Mouse (Mus musculus) lung, embryonic 16.5 days (tissue): ENCODE results near the gene Scp2. TPM values are rescaled to one million over a fixed set of nuclear protein-coding genes. Genes with fewer than 3 reads are reported as not detected.
"Not testable (repeated sequence)": the region's sequence is repeated elsewhere in the genome, so short reads cannot be mapped to it uniquely, and the experiment has no call there.

ENCODE experiments used
- ATAC-seq: fragments of 200-750 bp; cut with Nextera tagmentation; 2 replicates; pipeline ENCODE4 v1.8.0; 2017; ENCODE audit warnings: low read depth, mild to moderate bottlenecking, moderate library complexity
- H3K27ac ChIP-seq: fragments of 300-500 bp; sonication (generic); 2 replicates; pipeline ENCODE4 v1.5.1; 2014; ENCODE audit warnings: mild to moderate bottlenecking, control low read depth, low read length
- H3K27me3 ChIP-seq: fragments of 300-500 bp; sonication (generic); 2 replicates; pipeline ENCODE4 v1.6.1; 2014; ENCODE audit warnings: low read depth, low read length, mixed read lengths; ENCODE audit not compliant: control insufficient read depth, insufficient read depth
- H3K36me3 ChIP-seq: fragments of 300-500 bp; sonication (generic); 2 replicates; pipeline ENCODE4 v1.6.1; 2014; ENCODE audit warnings: low read length; ENCODE audit not compliant: control insufficient read depth, insufficient read depth
- H3K4me1 ChIP-seq: fragments of 300-500 bp; sonication (generic); replicated peaks from 2 replicates; pipeline ENCODE4 v1.6.1; 2014; ENCODE audit warnings: low read length, mixed read lengths; ENCODE audit not compliant: control insufficient read depth, insufficient read depth
- H3K4me2 ChIP-seq: fragments of 300-500 bp; sonication (generic); 2 replicates; pipeline ENCODE4 v1.6.1; 2014; ENCODE audit warnings: low read depth, low read length, control low read depth
- H3K4me3 ChIP-seq: fragments of 300-500 bp; sonication (generic); 2 replicates; pipeline ENCODE4 v1.5.1; 2014; ENCODE audit warnings: mild to moderate bottlenecking, low read length, control low read depth
- H3K9ac ChIP-seq: fragments of 300-500 bp; sonication (generic); 2 replicates; pipeline ENCODE4 v1.6.1; 2014; ENCODE audit warnings: low read length, control low read depth
- H3K9me3 ChIP-seq: fragments of 300-500 bp; sonication (generic); 2 replicates; pipeline ENCODE4 v1.6.1; 2016; ENCODE audit warnings: low read length; ENCODE audit not compliant: control insufficient read depth
- WGBS: fragments of 180-500 bp; shearing (Covaris S2); extraction: QIAGEN DNeasy Blood & Tissue Kit; methylation state at CpG from one replicate; pipeline ENCODE4 v1.1.7; 2014; 5-methylcytosine and 5-hydroxymethylcytosine counted together
- polyA plus RNA-seq: library from polyadenylated mRNA; unstranded; fragments of >200 nt; fragmentation: Nextera tagmentation; extraction: Ambion mirVana; gene quantifications from 2 replicates; pipeline ENCODE4 v1.2.1, GENCODE M21; 2015

Scp2 gene
- polyA plus RNA-seq: 326 and 342 TPM in 2 replicates

DNA sequence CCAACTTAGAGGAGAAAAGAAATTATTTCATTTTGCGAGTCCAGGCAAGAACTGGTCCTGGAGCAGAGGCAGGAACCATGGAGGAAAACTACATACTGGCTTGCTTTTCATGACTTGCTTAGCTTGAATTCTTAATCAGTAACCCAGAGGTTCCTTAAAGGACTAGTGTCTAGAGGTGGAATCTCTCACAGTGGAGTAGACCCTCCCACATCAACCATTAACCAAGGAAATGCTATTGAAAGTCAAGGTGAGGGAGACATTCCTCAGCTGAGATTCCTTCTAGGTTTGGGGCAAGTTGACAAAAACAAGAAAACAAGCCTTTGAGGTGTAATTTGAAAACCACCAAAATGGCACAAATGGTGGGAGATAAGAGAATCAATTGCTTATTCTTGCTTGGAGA lies at the start of gene Scp2:
Gene Scp2, minus strand, starts transcription at position 119 of the 400 bp plus-strand sequence.
- Histone ChIP-seq H3K27ac (no peak within 1 kb of the TSS), H3K36me3 (no peaks in the 10 kb centered on the region), H3K4me2 (no peak within 1 kb of the TSS), H3K4me1 (no peaks in the 10 kb centered on the region), H3K9ac (no peak within 1 kb of the TSS), H3K27me3 (no peaks in the 10 kb centered on the region), H3K4me3 (no peak within 1 kb of the TSS), H3K9me3 (no peaks in the 10 kb centered on the region)
- 73% methylated on average over 1 of the region's 1 CpGs for WGBS
- ATAC-seq: no peak

DNA sequence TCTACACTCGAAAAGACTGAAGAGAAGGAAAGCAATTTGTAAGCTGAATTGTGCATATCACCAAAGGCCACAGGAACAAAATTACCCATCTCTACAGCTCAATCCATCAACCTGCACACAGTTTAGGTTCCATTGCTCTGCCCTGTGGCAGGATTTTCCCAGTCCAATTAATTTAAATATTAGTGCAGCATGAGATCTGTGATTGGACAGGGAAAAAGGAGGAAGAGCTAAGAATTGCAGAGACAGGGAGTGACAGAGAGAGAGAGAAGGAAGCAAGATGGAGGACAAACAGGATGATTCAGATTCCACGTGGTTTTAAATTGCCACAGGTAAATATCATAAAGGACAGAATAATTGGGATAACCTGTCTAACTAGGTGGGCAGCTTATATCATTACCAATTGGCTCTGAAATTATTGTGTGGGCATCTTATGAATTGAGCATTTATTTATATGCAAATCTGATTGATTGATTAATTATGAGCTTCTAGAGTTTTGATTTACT lies 48.1 kb upstream of the Scp2 start:
- Histone ChIP-seq H3K36me3 (no peaks in the 10 kb centered on the region), H3K27me3 (no peaks in the 10 kb centered on the region), H3K9me3 (no peaks in the 10 kb centered on the region), H3K27ac (no peak overlapping the region), H3K4me3 (no peak overlapping the region), H3K9ac (no peak overlapping the region), H3K4me2 (no peak overlapping the region), H3K4me1 (no peaks in the 10 kb centered on the region)
- no peak for ATAC-seq
- WGBS: 53% methylated on average over 2 of the region's 2 CpGs

DNA sequence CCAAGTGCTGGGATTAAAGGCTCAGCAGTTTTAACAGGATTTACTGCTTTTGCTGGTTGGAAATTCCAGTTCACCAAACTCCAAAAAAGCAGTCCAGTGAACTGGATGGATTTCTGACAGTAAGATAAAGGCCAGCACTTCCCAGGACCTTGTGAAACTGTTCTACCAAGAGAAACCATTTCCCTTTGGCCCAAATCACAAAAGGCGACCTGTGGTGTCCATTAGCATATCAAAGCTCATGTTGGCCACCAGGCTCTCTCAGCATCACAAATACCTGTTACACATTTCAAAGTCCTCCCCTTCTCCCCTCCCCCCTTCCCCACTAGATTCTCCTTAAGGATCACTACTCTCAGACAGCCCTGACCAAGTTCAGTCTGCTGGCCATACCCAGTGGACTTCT lies 37.5 kb upstream of the Scp2 start:
- Histone ChIP-seq H3K4me1 (no peaks in the 10 kb centered on the region), H3K4me2 (no peak overlapping the region), H3K9ac (no peak overlapping the region), H3K4me3 (no peak overlapping the region), H3K36me3 (peaks cover 1% of the 10 kb centered on the region; the same call in 1 of the 2 replicates), H3K9me3 (no peaks in the 10 kb centered on the region), H3K27ac (no peak overlapping the region), H3K27me3 (no peaks in the 10 kb centered on the region)
- WGBS: 55% methylated on average over 1 of the region's 1 CpGs
- no peak for ATAC-seq

DNA sequence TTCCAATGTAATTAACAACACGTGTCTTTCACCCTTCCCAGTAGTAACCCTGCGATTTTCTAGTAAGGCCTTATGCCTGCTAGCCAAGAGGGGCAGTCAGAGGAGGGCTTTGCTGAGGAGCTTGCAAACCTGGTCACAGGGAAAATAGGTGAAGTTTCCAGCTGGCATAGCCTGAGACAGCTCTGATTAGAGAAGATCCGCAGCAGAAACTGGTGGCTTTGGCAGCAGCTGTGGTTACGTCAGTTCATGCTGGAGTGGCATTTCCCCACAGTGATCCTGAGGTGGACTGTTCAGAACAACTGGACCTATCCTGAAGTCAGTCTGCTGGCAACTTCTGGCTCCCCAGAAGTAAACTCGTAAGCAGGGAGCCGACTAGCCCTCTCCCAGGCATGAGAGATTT lies 23.3 kb upstream of the Scp2 start:
- peaks cover 3% of the 10 kb centered on the region for H3K36me3 ChIP-seq
- H3K9me3 ChIP-seq: no peaks in the 10 kb centered on the region
- H3K27ac ChIP-seq: no peak overlapping the region
- H3K9ac ChIP-seq: no peak overlapping the region
- no peaks in the 10 kb centered on the region for H3K27me3 ChIP-seq
- WGBS: 72% methylated on average over 6 of the region's 6 CpGs
- H3K4me1 ChIP-seq: peaks cover 3% of the 10 kb centered on the region; the same call in 1 of the 2 replicates
- H3K4me3 ChIP-seq: no peak overlapping the region
- no peak for ATAC-seq
- H3K4me2 ChIP-seq: no peak overlapping the region

DNA sequence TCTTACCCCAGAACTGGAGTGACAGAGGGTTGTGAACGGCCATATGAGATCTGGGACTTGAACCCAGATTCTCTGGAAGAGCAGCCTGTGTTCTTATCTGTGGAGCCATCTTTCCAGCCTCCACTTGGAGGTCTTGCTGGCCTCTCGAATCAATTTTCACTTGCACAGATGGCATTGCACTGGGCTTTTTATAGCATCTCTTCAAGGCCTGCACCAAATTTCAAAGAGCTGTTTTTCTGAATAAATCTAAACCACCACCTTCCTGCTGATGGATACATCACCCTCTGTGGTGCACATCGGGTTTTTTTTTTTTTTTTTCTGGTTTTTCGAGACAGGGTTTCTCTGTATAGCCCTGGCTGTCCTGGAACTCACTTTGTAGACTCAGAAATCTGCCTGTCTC lies 22.1 kb upstream of the Scp2 start:
- Histone ChIP-seq H3K36me3 (peaks cover 3% of the 10 kb centered on the region), H3K9me3 (no peaks in the 10 kb centered on the region), H3K27me3 (no peaks in the 10 kb centered on the region), H3K4me2 (no peak overlapping the region), H3K27ac (no peak overlapping the region), H3K9ac (no peak overlapping the region), H3K4me1 (peaks cover 3% of the 10 kb centered on the region; the same call in 1 of the 2 replicates), H3K4me3 (no peak overlapping the region)
- 68% methylated on average over 4 of the region's 4 CpGs for WGBS
- ATAC-seq: no peak

DNA sequence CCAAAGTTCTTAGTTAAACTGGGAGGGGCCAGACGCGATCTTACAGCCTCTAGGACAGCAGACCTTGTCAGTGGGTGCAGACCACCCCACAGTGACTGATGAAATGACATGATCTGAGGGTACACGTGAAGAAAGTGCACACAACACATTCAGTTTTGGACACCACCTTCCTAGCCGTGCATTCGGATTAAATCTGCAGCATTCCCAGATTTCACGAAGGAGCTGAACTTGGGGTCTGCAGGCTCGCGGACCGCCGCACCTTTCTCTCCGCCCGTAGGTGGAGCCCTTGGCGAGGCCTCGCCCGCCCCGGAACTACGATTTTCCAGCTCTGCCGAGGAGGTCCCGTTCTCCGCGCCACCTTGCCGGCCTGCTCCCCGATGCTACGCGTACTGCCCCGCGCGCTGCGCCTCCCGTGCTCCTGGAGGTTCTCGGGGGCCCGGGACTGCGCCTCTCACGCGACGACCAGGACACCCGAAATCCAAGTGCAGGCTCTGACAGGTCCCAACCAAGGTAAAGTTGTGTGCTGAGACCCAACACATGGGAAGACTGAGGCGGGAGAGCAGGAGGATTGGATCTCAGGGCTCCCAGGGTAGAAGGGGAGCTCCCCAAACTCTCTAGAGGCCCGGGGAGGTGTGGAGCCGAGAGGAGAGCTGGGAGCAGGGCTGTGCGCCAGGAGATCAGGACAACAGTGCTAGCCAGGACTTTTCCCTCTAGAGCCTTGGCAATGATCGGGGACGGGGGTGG lies 20.5 kb upstream of the Scp2 start, which contains the start of gene Echdc2:
Gene Echdc2, plus strand, starts transcription at position 286 of the 744 bp plus-strand sequence.
- under 1% methylated on average over 43 of the region's 43 CpGs for WGBS
- H3K27me3 ChIP-seq: no peaks in the 10 kb centered on the region
- peak; percentile 78 for ATAC-seq
- peak within 1 kb of the TSS; percentile 73 for H3K9ac ChIP-seq
- H3K4me2 ChIP-seq: peak within 1 kb of the TSS; percentile 77
- H3K27ac ChIP-seq: no peak within 1 kb of the TSS
- H3K4me3 ChIP-seq: peak within 1 kb of the TSS; percentile 68
- H3K9me3 ChIP-seq: no peaks in the 10 kb centered on the region
- H3K4me1 ChIP-seq: peaks cover 3% of the 10 kb centered on the region; the same call in 1 of the 2 replicates
- no peaks in the 10 kb centered on the region for H3K36me3 ChIP-seq

DNA sequence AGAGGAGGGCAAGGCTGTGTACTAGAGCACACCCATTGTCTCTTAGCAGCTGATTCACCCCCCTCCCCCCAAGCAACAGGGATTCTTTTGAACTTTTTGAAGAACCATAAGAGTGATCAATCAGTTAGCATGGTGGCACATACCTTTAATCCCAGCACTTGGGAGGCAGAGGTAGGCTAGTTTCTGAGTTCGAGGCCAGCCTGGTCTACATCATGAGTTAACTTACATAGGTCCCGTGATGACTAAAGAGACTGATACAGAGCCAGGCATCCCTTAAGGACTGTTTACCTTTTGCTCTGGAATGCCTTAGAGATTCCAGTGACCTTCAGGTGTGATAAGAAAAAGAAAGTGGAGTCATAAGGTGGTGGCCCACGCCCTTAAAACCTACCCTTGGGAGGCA lies 18.5 kb upstream of the Scp2 start:
- H3K4me3 ChIP-seq: no peak overlapping the region
- no peak overlapping the region for H3K4me2 ChIP-seq
- H3K9ac ChIP-seq: no peak overlapping the region
- 67% methylated on average over 3 of the region's 3 CpGs for WGBS
- H3K9me3 ChIP-seq: no peaks in the 10 kb centered on the region
- H3K27me3 ChIP-seq: no peaks in the 10 kb centered on the region
- no peaks in the 10 kb centered on the region for H3K36me3 ChIP-seq
- ATAC-seq: no peak
- peaks cover 3% of the 10 kb centered on the region; the same call in 1 of the 2 replicates for H3K4me1 ChIP-seq
- H3K27ac ChIP-seq: no peak overlapping the region

DNA sequence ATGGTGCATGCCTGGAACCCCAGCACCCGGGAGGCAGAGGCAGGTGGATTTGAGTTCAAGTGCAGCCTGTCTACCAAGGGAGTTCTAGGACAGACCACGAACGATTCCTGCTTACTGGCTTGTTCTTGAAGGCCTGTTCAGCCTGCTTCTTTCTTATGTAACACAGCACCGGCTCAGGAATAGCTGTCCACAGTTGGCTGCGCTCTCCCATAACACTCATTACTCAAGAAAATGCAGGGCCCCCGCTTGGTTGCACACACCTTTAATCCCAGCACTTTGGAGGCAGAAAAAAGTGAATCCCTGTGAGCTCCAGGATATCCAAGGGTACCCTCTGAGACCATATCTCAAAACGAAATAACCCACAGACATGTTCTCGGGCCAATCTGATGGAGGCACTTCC lies 17.1 kb upstream of the Scp2 start:
- Histone ChIP-seq H3K9ac (no peak overlapping the region), H3K36me3 (no peaks in the 10 kb centered on the region), H3K9me3 (no peaks in the 10 kb centered on the region), H3K27ac (no peak overlapping the region), H3K4me1 (peaks cover 3% of the 10 kb centered on the region; the same call in 1 of the 2 replicates), H3K4me2 (no peak overlapping the region), H3K4me3 (no peak overlapping the region), H3K27me3 (no peaks in the 10 kb centered on the region)
- 84% methylated on average over 8 of the region's 8 CpGs for WGBS
- no peak for ATAC-seq

DNA sequence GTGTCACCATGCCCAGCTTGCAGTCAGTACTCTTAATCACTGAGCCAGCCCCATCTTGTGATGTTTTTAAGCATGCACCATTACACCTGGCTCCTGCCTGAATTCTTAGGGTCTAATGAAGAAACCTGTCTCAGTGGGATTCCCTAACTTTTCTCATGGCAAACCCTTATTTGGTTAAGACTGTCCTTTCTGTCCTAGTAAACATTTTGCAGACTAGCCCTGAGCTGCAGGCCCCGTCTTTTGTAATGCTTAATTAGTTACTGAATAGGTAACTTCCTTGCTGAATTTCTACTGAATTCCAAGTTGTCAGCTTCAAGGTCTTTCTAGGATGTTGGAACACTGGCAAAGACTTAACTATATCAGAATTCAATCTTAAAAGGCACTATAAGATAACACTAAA lies 10.3 kb upstream of the Scp2 start:
- WGBS: 75% methylated on average over 1 of the region's 1 CpGs
- not testable (repeated sequence) for H3K4me1 ChIP-seq, H3K27ac ChIP-seq, H3K9me3 ChIP-seq, H3K36me3 ChIP-seq, H3K27me3 ChIP-seq, H3K4me2 ChIP-seq, ATAC-seq, H3K4me3 ChIP-seq, H3K9ac ChIP-seq
